Mouse (Mus musculus): ENCODE data around the gene Qrich2.

DNA sequence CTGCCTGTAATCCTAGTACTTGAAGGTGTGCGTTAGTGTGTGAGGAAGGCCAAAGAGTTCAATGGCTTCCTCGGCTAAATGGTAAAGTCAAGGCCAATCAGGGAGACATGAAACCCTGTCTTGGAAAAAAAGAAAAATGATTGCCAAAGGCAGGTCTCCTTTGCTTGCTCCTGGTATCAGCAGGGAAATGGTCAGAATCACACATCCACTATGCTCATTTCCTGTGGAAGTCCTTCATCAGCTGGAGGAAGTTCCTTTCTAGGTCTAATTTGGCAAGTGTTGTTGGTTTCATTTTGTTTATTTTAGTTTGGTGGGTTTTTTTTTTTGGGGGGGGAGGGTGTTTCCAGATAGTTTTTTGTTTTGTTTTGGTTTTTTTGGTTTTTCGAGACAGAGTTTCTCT lies 57.0 kb downstream of the Qrich2 start:
- TF ChIP-seq POLR2A (IDR thresholded peaks at IDR 0.05; ENCODE audit: insufficient read depth, low read depth, low read length) (no peak), CTCF (IDR thresholded peaks at IDR 0.05; ENCODE audit: insufficient read depth, low read depth, low read length) (no peak)

Measured in olfactory bulb, adult 2 months (tissue).